ENCODE assay signal across 8 mouse cellular contexts in the genomic region with DNA sequence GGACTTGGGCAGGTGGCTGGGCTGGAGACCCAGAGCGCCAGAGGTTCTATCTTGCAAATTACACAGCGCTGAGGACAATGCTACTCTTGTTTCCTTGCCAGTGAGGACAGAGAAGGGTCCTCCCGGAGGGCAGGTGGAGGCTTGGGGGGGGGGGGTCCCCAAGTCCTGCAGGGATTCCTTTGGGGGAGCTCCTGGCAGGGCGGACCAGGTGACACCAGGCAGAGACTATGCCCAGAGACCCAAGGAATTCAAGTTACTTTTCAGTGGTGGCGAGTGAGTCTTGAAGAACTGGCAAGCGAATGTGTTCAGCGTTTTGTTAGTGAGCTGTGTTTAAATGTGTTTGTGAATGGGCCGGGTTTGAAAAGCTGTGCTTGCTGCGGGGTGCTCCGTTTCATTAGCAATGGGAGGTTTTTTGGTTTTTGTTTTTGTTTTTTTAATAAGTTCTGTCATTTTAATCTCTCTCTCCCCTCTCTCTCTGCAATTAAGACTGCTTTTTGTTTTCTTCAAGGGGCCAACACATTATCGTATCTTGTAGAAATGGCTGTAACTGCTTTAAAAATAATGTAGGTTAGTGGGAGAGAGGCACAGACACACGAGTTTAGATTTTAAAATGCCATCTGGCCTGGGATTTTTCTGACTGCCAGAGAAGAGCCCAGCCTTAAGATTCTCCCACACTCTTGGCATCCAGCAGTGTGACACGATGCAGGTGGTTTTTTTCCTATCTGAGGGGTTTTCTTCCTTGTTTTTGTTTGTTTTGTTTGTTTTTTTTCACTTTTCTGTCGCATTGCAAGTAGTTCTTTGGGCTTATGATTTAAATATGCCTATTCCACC. TPM values are rescaled to one million over a fixed set of nuclear protein-coding genes. Genes with fewer than 3 reads are reported as not detected.
DNase-seq lines count a peak whose midpoint lies in the region; ATAC-seq lines count a peak whose summit lies in the region.

No protein-coding gene starts in this region.

- peaks cover 14 to 15% of the 10 kb centered on the region in 2 experiments for H3K4me1 ChIP-seq in heart, embryonic 14.5 days (ENCODE audit: control insufficient read depth in 2 of 2, insufficient read depth in 2 of 2, low read length in 2 of 2)
- peaks cover 15% of the 10 kb centered on the region for H3K4me1 ChIP-seq in embryonic facial prominence, embryonic 15.5 days
- peaks cover 23% of the 10 kb centered on the region for H3K4me1 ChIP-seq in limb, embryonic 12.5 days (replicated peaks)

- WGBS in heart, embryonic 14.5 days = 26% methylated on average over 13 of the region's 14 CpGs
- WGBS in embryonic facial prominence, embryonic 15.5 days = 14% methylated on average over 14 of the region's 14 CpGs
- 16% methylated on average over 14 of the region's 14 CpGs for WGBS in limb, embryonic 12.5 days

- H3K27ac ChIP-seq in heart, embryonic 14.5 days (replicated peaks in 1 of 2; ENCODE audit: control insufficient read depth in 1 of 2, insufficient read depth in 1 of 2, low read depth in 2 of 2, low read length in 2 of 2) = no peak overlapping the region
- H3K27ac ChIP-seq in embryonic facial prominence, embryonic 15.5 days (replicated peaks) = 0 out of 2 replicates have a peak overlapping the region, but pooled peaks have one; percentile 48
- H3K27ac ChIP-seq in limb, embryonic 12.5 days = no peak overlapping the region

- DNase-seq in heart, postnatal 14 days = no peak
- DNase-seq in ES-CJ7 (ENCODE audit: low read depth, low spot score) = peak; percentile 79
- peak; percentile 11 for DNase-seq in right cerebral cortex, postnatal 4 days
- DNase-seq in B cell, adult 2 months = no peak
- DNase-seq in spleen, postnatal 14 days (ENCODE audit: low spot score in 2 of 2) = no peak

- peak overlapping the region; percentile 52 to 62 for H3K4me3 ChIP-seq in heart, embryonic 14.5 days (ENCODE audit: control insufficient read depth in 1 of 2, insufficient read depth in 1 of 2, low read depth in 1 of 2, low read length in 2 of 2)
- peak overlapping the region; percentile 66 for H3K4me3 ChIP-seq in embryonic facial prominence, embryonic 15.5 days (replicated peaks)
- H3K4me3 ChIP-seq in limb, embryonic 12.5 days (replicated peaks) = peak overlapping the region; percentile 60

- H3K9ac ChIP-seq in heart, embryonic 14.5 days (ENCODE audit: low read length) = peak overlapping the region; percentile 80
- H3K9ac ChIP-seq in embryonic facial prominence, embryonic 15.5 days = peak overlapping the region; percentile 69; the same call in 1 of the 2 replicates
- H3K9ac ChIP-seq in limb, embryonic 12.5 days (replicated peaks) = peak overlapping the region; percentile 83

- peak; percentile 33; the same call in 1 of the 2 replicates for ATAC-seq in heart, embryonic 14.5 days (ENCODE audit: insufficient number of reproducible peaks, insufficient read depth, low FRiP score, low read depth)
- ATAC-seq in embryonic facial prominence, embryonic 15.5 days (ENCODE audit: insufficient number of reproducible peaks, low FRiP score, low TSS enrichment, low read depth) = 0 out of 2 replicates have a peak, but pooled peaks have one; percentile 25
- ATAC-seq in limb, embryonic 12.5 days (ENCODE audit: insufficient number of reproducible peaks, insufficient read depth, low FRiP score, low TSS enrichment, low read depth) = 0 out of 2 replicates have a peak, but pooled peaks have one; percentile 5

- H3K27me3 ChIP-seq in heart, embryonic 14.5 days (ENCODE audit: control insufficient read depth, insufficient read depth, low read length) = peaks cover 16% of the 10 kb centered on the region
- peaks cover 21% of the 10 kb centered on the region; the same call in 1 of the 2 replicates for H3K27me3 ChIP-seq in embryonic facial prominence, embryonic 15.5 days
- H3K27me3 ChIP-seq in limb, embryonic 12.5 days = peaks cover 56% of the 10 kb centered on the region

- no peaks in the 10 kb centered on the region for H3K36me3 ChIP-seq in heart, embryonic 14.5 days (ENCODE audit: control insufficient read depth, insufficient read depth, low read length)
- H3K36me3 ChIP-seq in embryonic facial prominence, embryonic 15.5 days = no peaks in the 10 kb centered on the region
- H3K36me3 ChIP-seq in limb, embryonic 12.5 days = no peaks in the 10 kb centered on the region

- intact Hi-C loops in heart, postnatal 14 days (cut with DNase I) = no loop called here

- peak overlapping the region; percentile 100 for H3K4me2 ChIP-seq in heart, embryonic 14.5 days (ENCODE audit: low read length)
- H3K4me2 ChIP-seq in embryonic facial prominence, embryonic 15.5 days (replicated peaks) = peak overlapping the region; percentile 100
- H3K4me2 ChIP-seq in limb, embryonic 12.5 days = peak overlapping the region; percentile 98

- H3K9me3 ChIP-seq in heart, embryonic 14.5 days (ENCODE audit: control insufficient read depth, low read length) = no peaks in the 10 kb centered on the region
- H3K9me3 ChIP-seq in embryonic facial prominence, embryonic 15.5 days (replicated peaks) = no peaks in the 10 kb centered on the region
- no peaks in the 10 kb centered on the region for H3K9me3 ChIP-seq in limb, embryonic 12.5 days

RNA-seq across cellular contexts. Expression of a gene that starts 1.1 kb away (rescaled TPM):
- 23.9 and 28.9 TPM in 2 replicates for polyA plus RNA-seq in heart, embryonic 14.5 days (2014; fragmentation: Nextera tagmentation; extraction: Ambion mirVana)
- total RNA-seq in heart, postnatal 14 days (2021) = 10 to 100 TPM in 1 of 2 experiments, 1 to 10 TPM in 1; 9.2 to 13.4 TPM
- polyA plus RNA-seq in embryonic facial prominence, embryonic 15.5 days (2015; fragmentation: Nextera tagmentation; extraction: Ambion mirVana) = 38.9 and 42.1 TPM in 2 replicates
- 21.7 and 25.4 TPM in 2 replicates for polyA plus RNA-seq in limb, embryonic 12.5 days (2016; fragmentation: Nextera tagmentation; extraction: Ambion mirVana)

Comparison
In these comparisons a context has a peak if more than half of its experiments do, and no peak if none do; other contexts are left out.
1. DNase-seq: peak in ES-CJ7 (single experiment) and right cerebral cortex, postnatal 4 days (single experiment); none in heart, postnatal 14 days (0 of 2), B cell, adult 2 months (0 of 2) and spleen, postnatal 14 days (0 of 2).
2. Peak in every context shown above with its lines, with median percentiles within 50 percentile points of each other: ATAC-seq, H3K4me2 ChIP-seq, H3K4me3 ChIP-seq and H3K9ac ChIP-seq.